Mouse (Mus musculus): ENCODE data around the gene Fcna.
A peak's percentile ranks its signal among the peaks of the same experiment; 100 is the strongest.

Gene Fcna

DNA sequence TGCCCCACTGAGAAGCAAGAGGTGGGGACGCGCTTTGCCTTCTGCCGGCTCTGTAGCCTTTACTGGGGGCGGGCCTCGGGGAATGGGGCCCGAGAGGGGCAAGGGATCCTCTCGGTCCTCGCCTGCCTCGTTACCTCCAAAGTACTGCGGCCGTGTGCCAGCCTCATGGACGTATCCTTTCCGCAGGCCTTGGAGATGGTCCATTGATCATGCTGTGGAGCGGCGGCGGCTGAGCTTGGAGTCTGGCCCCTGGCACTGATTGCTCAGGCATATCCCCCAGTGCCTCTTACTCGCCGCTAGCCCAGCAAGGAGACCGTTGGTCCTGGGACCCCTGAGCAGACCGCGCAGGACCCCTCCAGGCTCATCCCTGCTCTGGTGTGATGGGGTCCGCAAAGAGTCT, 11.4 kb downstream of the Fcna start:
- no peak for DNase-seq (ENCODE audit: extremely low read depth, insufficient read length, low spot score)

DNA sequence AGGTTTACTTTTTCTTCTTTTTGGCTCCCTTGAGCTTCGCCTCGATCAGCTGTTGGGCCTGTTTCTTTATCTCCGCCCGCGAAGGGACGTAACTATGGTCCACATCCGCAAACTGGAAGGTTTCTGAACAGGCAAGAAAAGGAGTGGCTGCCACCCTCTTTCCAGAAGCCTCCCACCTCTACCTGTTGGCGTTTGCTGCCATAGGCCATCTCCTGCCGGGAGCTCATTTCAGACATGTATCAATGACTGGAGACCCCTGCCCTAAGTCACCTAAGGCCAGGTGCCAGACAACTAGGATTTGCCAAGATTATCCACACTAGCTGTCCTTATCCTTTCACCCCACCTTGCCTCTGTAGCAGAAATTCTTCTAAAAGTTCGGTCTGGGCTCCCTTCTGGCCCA, 19.2 kb downstream of the Fcna start:
- no peak for DNase-seq (ENCODE audit: extremely low read depth, insufficient read length, low spot score)

GRCm38 (mm10) chr2:25607761-25608622, 19.8 kb downstream of the Fcna start, which contains the start of gene Rabl6:
Rabl6 (minus strand) TSS chr2:25608521.
- DNase-seq (ENCODE audit: extremely low read depth, insufficient read length, low spot score), result peak; percentile 85

DNA sequence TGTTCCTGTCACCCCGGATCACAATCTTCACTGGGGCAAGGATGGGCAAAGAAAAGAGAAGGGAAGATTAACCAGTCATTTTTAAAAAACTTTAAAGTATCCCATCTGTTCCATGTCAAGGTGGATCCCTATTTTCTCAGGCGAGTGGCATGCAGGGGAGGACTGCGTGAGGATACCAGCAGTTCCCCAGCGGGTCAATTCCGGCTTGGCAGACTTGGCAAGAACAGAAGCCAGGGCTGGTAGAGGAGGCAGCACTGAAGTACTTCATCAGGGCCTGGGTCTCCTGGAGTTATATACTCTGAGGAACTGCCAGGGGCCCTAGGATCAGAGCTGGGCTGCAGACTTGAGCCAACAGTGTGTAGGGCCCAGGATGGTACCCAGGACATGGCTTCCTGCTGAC, 25.3 kb downstream of the Fcna start:
- no peak for DNase-seq (ENCODE audit: extremely low read depth, insufficient read length, low spot score)

- no peak for DNase-seq (ENCODE audit: extremely low read depth, insufficient read length, low spot score)
These were observed 27.8 kb downstream of the Fcna start for GRCm38 (mm10) chr2:25600037-25600436.

- DNase-seq (ENCODE audit: extremely low read depth, insufficient read length, low spot score), result no peak
These were observed 29.1 kb downstream of the Fcna start for GRCm38 (mm10) chr2:25598749-25599148.

DNA sequence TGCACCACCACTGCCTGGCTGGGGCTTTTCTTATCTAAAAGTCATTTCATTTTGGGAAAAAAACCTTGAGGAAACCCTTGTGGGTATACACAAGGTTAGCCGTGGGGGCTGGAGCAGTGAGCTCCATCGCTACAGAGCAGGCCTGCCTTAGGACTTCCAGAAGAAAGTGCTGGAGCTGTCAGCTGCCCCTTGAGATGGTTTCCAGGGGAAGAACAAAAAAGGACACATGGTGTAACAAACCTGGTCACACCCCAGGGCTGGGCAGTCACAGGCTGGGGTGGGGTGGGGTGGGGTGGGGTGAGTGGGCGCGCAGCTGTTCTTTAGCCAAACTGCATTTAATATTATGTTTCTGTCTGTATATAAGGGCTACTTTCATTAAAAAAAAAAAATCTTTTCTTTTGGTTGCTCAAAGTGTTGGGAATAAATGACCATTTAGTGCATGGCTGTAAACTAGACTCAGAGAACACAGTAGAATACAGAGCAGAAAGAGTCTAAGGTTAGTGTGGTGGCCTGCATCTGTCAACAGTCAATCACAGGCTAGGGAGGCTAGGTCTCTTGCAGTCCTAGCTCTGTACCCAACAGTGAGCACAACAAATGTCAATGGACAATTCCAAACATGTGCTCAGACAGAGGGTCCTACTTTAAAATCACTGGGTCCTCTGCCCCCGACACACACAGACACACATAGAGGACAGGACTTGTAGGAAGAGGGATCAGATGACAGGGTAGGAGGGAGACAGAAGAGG, 30.9 kb downstream of the Fcna start:
- no peak for DNase-seq (ENCODE audit: extremely low read depth, insufficient read length, low spot score)

GRCm38 (mm10) chr2:25591863-25592262, 36.0 kb downstream of the Fcna start:
- no peak for DNase-seq (ENCODE audit: extremely low read depth, insufficient read length, low spot score)

- DNase-seq (ENCODE audit: extremely low read depth, insufficient read length, low spot score), result no peak
These were observed 39.5 kb downstream of the Fcna start for GRCm38 (mm10) chr2:25588227-25588907.

DNA sequence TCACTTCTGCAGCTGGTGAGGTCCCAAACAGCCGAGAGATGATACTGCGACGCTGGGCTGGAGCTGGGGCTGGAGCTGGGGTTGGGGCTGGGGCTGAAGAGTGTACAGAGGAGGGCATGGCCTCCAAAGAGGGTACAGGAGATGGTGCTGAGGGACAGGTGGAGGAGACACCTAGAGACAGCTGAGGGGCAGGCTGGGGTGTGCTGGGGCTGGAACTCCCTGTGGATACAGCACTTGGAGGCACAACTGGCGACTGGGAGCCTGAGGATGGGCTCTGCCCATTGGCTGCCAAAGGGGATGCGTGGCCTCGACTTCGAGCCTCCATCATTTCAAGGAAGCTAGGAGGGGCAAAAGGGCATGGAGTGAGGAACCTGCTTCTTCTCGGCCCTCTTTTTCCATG, 40.5 kb downstream of the Fcna start:
- no peak for DNase-seq (ENCODE audit: extremely low read depth, insufficient read length, low spot score)

GRCm38 (mm10) chr2:25585601-25586000, 42.2 kb downstream of the Fcna start:
- no peak for DNase-seq (ENCODE audit: extremely low read depth, insufficient read length, low spot score)

DNA sequence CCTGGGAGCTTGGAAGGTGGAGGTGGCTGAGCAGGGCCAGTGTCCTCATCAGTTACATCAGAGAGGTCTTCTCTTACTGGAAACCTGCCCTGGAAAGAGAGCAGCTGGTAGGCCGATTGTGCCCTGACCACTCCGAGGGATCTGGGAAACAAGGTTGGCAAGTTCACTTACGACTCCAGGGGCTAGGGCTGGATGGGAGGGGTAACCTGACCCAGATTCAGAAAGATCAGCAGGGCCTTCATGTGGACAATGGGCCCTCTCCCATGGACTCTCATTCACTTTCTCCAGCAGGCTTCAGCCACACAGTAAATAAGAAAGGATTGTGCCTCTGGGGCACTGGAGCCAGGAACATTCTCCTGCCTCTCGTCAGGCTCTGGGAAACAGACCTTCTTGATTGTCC, 43.0 kb downstream of the Fcna start:
- DNase-seq (ENCODE audit: extremely low read depth, insufficient read length, low spot score), result no peak

DNA sequence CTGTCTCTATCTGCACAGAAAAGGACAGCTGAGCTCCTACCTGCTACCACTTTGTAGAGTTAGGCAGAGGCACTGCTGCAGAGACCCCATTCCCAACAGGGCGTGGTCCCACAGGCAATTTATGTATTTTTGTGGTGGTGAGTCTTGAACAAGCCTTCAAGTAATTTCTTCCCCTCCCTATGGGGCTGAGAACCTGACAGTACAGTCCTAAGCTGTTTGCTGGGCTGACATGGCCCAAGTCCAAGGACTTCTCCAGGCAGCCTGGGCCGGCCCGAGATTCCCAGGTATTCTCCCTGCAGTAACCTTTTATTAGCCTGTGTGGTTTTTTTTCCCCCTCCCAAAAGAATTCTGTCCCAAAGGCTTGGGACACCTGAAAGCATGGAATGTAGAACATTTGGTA, 43.7 kb downstream of the Fcna start:
- no peak for DNase-seq (ENCODE audit: extremely low read depth, insufficient read length, low spot score)

DNA sequence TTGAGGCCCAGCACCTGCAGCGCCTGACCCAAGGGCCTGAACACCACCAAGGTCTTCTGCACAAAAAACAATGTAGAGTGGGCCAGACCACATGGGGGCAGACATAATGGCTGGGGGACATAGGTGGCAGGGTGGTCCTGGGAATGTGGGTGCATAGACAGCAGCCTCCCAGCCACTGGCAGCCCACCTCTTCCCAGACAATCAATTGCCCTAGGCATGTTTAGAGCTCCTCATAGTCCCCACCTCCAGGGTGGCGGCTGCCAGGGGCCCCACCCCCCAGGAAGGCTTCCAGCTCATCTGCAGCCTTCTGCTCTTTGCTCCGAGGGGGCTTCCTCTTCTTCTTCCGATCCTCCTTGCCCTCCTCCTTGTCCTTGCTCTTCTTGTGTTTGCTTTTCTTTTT, 44.3 kb downstream of the Fcna start:
- no peak for DNase-seq (ENCODE audit: extremely low read depth, insufficient read length, low spot score)

DNA sequence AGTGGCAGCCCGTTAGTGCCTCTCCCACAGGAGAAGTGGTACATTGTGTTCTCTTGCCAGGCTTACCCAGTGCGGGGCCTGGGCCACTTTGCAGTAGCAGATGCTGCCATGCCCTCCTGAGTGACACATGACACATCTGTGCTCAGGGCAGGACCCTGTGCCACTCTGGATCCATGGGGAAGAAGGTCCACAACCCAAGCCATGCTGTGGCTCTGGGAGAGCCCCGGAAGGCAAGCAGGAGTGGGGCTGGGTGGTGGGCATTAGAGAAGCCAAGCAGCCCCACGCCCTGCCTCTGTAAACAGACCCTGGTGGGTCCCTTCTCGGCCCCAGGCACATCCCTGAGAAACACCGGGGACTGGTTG, 44.7 kb downstream of the Fcna start:
- no peak for DNase-seq (ENCODE audit: extremely low read depth, insufficient read length, low spot score)

DNA sequence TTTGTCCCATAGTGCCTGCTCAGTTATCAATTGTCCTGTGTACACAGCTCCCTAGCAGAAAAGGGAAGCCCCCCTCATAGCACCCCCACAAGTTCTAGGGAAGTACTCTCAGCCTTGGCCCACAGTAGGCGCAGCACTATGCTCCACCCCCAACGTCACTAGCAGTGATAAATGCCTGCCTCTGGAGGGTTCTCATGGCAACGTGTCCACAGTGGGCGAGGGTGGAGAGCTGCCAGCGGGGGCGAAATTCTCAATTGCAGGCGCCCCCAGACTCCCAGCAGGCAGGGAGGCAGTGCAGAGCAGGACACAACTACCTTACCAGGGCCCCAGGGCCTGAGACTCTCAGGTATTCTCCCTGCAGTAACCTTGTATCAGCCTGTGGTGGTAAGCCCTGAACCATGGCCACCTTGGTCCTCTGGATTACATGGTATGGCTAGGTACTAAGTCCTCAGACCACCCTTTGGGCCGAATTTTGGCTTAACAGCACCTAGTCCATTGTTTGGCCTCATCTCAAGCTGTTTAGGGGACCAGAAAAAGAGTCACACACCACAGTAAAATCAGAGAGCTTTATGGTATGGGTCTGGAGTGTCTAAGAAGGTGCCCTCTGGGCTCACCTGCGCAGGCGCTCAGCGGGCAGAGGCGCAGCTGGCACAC, 45.2 kb downstream of the Fcna start:
- no peak for DNase-seq (ENCODE audit: extremely low read depth, insufficient read length, low spot score)

DNA sequence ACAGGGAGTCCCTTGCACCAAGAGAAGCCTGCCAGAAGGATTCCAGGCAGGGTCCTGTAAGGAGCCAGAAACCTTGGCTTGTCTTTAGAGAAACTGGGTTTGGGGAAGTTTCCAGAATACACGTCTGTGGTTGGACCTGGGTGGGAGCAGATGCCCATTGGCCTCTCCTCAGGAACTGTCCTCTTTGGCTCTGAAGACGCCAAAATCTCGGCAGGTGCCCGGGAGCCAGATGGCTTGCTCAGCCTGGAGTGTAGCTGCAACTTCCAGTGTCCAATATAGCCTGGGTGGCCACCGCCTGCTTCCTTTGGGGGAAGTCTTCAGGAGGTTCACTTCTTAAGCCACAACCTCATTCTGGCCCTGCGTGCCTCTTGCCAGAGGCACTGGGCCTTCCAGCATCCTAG, 45.9 kb downstream of the Fcna start:
- no peak for DNase-seq (ENCODE audit: extremely low read depth, insufficient read length, low spot score)

- DNase-seq (ENCODE audit: extremely low read depth, insufficient read length, low spot score), result peak; percentile 42
These were observed 46.5 kb downstream of the Fcna start, which contains the start of gene Ajm1 for GRCm38 (mm10) chr2:25581294-25581864. Ajm1 (minus strand) TSS chr2:25581757.

GRCm38 (mm10) chr2:25580621-25581101, 47.2 kb downstream of the Fcna start:
- no peak for DNase-seq (ENCODE audit: extremely low read depth, insufficient read length, low spot score)

- no peak for DNase-seq (ENCODE audit: extremely low read depth, insufficient read length, low spot score)
These were observed 47.9 kb downstream of the Fcna start for GRCm38 (mm10) chr2:25579737-25580460.
